ENCODE assay signal across 1 mouse cellular context in genomic region chr2:32681754-32682153, GRCm38 (mm10).
TF ChIP-seq lines count a peak whose summit lies in the region.

No protein-coding gene starts in this region.

TF ChIP-seq in CH12.LX, 34 proteins besides CTCF, POLR2A, EP300 and RAD21:
- no peak for TF ChIP-seq JUND (conservative IDR thresholded peaks at IDR 0.05; ENCODE audit: low read depth, low read length)
- no peak for TF ChIP-seq HCFC1 (IDR thresholded peaks at IDR 0.05; ENCODE audit: low read depth, low read length)
- no peak for TF ChIP-seq SMC3 (IDR thresholded peaks at IDR 0.05; ENCODE audit: low read depth, low read length)
- no peak for TF ChIP-seq SIN3A (IDR thresholded peaks at IDR 0.05; ENCODE audit: low read length)
- no peak for TF ChIP-seq UBTF (IDR thresholded peaks at IDR 0.05; ENCODE audit: low read depth, low read length)
- TF ChIP-seq MYC (IDR thresholded peaks at IDR 0.05; ENCODE audit: low read depth, low read length): no peak
- no peak for TF ChIP-seq USF1 (IDR thresholded peaks at IDR 0.05; ENCODE audit: low read depth, low read length)
- no peak for TF ChIP-seq ETS1 (conservative IDR thresholded peaks at IDR 0.05; ENCODE audit: low read depth, low read length)
- TF ChIP-seq MXI1 (IDR thresholded peaks at IDR 0.05; ENCODE audit: low read depth, low read length): no peak
- no peak for TF ChIP-seq ZMIZ1 (IDR thresholded peaks at IDR 0.05; ENCODE audit: low read depth, low read length)
- TF ChIP-seq ZC3H11A (IDR thresholded peaks at IDR 0.05; ENCODE audit: low read depth, low read length): no peak
- no peak for TF ChIP-seq KAT2A (IDR thresholded peaks at IDR 0.05; ENCODE audit: insufficient replicate concordance, low read length)
